Mouse (Mus musculus) thymus, postnatal 0 days (tissue): ENCODE results near the gene Pik3r1. TPM values are rescaled to one million over a fixed set of nuclear protein-coding genes. Genes with fewer than 3 reads are reported as not detected.
A peak's percentile ranks its signal among the peaks of the same experiment; 100 is the strongest.

Experiments
- DNase-seq: peaks from one replicate; pipeline ENCODE4 v3.0.0-alpha.2; 2015; ENCODE audit warnings: low spot score
- polyA plus RNA-seq: library from polyadenylated mRNA; unstranded; fragments of >200 nt; fragmentation: Nextera tagmentation; extraction: Ambion mirVana; gene quantifications from 2 replicates; pipeline ENCODE4 v1.2.1, GENCODE M21; 2015

The Pik3r1 gene
- polyA plus RNA-seq, 1 experiment from 2014 or later = 79.3 TPM

DNA sequence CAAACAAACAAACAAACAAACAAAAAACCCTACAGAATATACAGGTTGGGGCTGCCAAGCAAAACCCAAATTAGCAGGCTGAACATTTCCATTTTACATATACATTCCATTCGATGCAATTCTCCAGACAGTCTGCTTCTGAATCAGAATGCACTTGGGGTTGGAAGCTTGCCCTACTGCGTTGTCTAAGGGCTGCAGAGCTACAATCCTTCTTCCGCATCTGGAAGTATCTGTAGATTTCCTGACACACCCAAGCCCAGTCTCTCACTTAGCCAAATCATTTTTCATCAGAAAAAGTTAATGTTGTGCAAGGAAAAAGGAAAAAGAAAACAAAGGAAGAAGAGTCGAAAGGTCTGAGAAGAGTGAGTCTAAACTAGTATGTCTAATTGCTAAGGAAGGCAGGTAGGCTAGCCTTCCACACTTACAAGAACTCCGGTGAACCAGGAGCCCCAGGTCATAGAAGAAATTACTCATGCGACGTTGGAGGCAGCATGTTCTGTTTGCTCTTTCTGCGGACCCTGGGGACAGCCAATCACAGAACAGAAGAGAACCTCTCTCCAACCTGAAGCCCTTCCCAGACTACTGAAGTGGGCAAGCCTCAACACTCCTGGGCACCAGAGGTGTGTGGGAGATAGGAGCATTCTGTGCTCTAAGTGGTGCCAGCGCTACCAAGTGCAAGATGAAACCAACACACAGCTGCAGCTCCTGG lies 55.1 kb downstream of the Pik3r1 start:
- DNase-seq = no peak

DNA sequence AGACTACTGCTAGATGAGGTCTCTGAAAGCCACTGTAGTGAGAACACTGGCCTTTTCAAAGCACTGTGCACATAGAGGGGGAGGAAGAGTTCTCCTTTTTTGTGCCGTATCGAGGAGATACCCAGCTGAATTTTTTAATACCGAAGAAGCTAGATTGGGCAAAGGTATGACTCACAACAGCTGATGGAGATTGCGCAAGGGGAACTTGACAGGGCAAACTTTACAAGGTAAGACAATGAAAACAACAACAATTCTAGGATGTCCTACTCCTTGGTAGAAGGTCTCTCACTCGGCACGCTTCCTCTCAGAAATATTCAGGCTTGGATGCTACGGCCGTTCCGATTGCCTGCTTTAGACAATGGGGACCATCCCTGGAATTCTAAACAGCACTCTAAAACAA lies 55.9 kb downstream of the Pik3r1 start:
- no peak for DNase-seq

DNA sequence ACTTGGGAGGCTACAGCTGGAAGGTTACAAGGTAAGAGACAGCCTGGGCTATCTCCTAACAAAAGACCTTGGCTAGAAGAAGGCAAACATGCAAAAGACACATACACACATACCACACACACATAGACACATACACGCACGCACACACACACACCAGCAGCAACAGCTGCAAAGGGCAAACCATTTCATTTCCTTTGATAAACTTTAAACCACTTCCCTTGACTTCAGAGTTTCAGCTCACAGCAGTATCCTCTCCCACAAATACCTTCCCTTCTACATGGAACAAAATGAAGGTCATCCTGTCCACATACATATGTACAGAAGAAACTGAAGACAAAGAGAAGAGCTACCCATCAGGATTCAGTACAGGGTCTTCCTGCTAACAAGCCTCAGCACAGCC lies 56.7 kb downstream of the Pik3r1 start:
- peak; percentile 74 for DNase-seq

DNA sequence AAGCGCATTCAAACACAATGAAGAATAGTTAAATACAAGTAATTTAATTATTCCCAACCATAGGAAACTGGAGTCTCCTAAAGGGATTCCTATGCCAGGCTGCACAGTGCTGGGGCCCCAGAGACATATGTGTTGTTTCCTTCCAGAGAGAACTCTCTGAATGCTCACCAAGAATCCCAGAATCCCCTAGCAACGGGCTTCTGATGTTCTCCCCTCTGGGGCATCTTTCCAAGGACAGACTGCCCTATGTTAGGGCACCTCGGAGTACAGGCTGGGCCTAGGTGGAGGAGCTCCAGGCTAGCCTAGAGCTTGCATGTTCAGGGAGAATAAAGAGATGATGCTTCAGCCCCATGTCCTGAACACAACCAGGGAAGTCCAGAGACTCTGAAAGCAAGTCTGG lies 58.2 kb downstream of the Pik3r1 start:
- DNase-seq = no peak

DNA sequence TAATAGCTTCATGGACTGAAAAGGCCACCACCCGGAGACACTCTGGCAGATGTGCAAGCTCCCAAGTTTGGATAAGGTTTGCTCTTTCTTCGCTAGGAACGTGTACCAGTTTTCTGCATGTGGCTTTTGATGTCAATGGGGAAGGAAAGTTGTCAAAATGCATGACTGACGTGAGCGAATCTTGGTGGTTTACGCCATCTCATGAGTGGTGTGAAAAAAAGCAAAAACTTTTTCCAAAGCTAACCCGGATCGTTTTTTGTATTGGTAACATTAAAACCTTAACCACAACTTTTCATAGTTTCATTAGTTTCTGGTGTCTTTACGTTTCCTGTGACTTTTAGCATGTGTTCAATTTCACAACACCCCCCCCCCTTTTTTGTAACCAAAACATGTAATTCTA lies 60.8 kb downstream of the Pik3r1 start:
- DNase-seq = no peak

DNA sequence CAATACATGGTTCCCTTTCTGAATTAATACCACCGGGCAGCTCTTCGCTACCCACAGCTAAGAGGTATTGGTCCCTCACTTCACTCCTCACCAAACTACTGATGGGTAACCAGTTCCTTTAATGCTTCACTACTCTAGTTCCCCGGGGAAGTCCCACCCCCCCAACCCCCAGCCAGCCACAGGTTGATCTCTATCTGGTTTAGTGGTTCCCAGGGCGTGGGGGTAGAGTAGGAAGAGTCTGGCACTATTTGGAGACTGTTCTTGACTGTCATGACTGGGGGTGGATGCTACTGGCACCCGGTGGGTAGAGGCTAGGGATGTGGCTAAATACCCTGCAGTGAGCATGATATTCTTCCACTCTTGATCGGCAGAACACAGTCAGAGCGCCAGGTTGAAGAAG lies 61.6 kb downstream of the Pik3r1 start:
- DNase-seq = peak; percentile 41

DNA sequence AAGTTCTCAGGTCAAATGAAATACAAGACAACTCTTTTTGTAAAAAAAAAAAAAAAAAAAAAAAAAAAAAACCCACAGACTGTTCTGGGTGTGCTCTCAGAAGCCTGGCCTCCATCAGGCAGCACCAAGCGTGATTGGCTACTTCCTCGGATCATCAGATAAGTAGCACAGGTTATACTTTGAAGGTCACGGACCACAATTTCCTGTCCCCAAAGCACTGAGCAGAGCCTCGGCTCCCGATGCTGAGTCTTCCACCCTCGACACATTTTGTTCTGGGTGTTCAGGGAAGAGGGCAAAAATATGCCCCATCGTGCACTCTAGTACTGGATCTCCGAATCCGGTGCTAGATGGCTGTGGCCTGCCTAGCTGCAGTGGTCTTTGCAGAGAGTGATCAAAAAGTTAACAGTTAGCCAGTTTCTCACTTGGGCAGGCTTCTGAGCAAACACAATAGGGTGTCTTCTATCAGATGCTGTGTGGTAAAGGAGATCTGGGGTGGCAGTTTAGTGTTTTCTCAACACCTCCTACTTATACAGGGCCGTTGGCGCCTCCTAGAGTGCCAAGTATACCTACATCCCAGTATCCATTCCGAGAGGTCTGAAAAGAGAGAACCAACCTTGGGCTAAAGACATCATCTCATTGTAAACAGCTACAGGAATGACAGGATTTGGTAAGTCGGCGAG lies 65.8 kb downstream of the Pik3r1 start:
- peak; percentile 83 for DNase-seq

DNA sequence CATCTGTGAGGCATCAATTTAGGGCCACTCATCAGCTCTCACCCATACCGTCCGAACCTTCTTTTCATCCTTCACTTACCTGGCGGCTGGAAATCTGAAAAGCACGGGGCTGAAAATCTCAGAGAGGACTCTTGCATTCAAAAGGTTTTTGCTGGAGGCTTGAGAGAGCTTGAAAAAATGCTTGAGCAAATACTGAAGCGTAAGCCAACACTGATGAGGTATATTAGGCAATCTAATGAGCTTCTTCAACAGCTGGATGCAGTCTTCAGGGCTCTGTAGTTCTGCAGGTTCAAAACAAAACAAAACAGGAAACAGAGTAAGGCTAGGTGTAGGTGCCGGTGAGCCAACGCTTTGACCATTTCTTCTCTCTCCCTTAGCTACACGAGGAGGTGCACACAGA lies 66.4 kb downstream of the Pik3r1 start:
- DNase-seq = peak; percentile 45

DNA sequence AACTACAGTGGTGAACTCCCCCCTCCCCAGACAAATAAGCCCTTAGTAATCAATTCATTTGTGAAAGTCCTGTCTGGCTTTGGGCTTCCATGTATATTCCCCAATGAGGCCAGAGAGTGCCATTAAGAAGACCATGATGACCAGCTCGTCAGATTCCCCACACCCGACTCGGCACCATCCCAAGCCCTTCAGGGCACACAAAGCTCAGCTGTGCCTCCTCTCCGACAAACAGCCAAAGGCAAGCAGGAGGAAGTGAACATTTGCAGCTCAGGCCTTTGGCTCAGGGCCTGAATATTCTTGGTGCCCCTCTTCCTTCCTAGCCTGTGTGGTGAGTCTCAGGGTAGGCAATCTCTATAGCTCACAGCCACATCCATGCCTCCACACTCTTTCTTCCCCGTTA lies 68.3 kb downstream of the Pik3r1 start:
- DNase-seq = no peak

DNA sequence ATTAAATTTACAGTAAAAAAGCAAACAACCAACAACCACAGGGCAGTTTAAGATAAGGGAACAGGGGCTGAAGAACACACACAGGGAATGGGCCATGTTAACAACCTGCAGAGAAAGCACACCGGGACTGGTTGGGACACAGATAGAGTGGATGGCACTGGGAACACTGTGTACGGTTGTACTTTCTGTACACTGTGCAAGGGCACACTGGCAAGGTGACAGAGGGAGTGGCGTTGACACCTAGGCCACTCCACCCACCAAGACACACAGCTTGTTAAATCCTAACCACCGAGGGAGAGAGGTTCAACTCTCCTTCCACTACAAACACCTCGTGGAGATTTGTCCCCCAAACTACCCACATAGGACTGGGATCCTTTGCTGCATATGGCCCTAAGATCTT lies 70.1 kb downstream of the Pik3r1 start:
- no peak for DNase-seq

DNA sequence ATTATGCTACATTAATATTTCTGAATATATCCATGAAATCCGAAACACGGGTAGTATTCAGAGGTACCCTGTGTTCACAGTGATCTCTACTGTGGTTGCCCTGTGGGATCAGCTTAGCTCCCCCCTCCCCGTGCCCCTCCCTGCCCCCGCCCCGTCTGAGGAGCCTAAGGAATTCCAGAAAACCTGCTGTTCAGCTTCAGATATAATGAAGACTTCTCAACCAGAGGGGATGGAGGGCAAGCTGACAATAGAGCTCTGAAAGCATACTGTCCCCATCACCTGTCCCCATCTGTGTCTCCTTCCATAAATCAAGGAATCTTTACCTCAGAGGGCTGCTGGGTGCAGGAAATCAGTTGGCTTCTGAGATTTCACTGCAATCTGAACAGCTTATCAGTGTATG lies 70.6 kb downstream of the Pik3r1 start:
- DNase-seq = no peak

DNA sequence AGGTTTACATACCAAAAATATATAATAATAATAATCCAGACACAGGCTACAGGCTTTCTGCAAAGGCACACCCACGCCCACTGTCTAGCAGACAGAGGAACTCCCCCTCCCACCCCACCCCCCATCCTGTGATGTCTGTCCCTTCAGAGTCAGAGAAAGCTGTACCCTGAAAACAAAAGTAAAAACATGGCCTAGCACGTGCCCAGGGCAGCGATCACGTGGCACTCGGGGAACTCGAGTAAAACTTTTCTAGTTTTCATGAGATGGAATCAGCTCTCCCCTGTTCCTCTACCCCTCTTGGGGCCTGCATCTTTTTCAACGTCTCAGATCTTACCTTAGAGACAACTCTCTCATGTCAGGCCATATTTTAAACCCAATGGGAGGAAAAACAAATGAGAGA lies 71.2 kb downstream of the Pik3r1 start:
- DNase-seq = peak; percentile 57

DNA sequence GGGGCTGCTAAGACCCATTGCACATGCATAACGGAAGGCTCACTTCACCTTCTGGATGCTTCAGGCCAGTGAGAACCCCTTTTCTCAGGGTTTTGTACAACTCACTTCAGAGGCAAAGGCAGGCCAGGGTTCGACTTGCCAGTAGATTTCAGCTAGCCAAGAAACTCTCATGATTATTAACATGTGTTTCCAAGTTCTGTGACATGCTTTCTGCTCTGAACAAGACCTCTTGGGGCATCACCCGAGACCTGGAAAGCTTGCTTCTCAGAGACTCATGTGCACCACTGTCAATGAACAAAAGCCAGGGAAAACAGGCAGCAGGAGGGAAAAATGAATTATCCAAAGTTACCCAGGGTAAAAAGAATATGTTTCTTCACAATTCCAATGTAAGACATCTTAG lies 71.7 kb downstream of the Pik3r1 start:
- no peak for DNase-seq

DNA sequence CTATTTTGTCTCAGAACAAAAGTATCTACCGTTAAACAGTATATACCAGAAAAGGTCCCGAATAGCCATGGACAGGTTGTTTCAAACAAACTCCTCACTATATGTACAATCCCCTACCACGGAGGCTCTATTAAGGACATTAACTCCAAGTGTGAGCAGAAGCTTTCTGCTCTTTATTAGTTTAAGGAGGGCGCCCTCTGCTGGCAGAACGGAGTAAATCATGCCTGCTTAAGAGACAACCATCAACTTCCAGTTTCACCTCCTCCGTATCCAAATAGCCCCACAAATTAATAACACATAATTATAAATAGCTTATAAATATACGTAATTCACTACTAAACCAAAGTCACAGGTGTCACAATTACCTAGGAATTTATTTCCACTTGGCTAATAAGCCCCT lies 72.1 kb downstream of the Pik3r1 start:
- DNase-seq = peak; percentile 88

DNA sequence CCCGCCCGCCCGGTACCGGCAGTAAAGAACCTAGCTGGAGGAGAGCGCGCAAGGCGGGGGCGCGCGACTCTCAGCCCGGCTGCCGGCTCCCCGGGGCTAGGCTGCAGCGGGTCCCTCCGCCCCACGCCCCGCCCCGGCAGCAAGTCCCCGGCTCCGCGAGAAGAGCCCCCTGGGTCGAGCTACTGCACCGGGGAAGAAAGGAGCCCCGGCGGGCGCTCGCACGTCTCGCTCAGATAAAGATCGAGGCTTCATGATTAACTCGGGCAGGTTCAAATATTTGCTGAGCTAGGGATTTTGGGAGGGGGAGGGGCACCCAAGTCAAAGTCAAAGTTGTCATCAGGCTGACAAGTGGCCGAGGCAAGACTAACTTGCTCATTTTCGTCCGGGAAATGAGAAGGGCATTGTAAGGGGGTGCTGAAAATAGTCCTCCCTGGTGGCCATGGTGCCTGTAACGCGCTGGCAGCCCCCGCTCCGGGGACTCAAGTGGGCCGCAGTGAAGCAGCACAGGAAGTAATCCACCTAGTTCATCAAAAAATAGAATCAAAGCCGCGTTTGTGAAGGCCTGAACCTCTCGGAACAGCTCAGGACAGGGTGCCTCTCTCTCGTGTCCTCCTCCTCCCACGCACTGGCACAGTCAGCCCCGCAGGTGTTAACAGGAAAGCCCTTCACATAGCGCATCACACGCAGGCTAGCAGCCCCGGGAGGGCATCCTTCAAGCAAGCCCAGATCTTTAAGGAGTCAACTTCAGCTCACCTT lies 73.3 kb downstream of the Pik3r1 start:
- peak; percentile 84 for DNase-seq

DNA sequence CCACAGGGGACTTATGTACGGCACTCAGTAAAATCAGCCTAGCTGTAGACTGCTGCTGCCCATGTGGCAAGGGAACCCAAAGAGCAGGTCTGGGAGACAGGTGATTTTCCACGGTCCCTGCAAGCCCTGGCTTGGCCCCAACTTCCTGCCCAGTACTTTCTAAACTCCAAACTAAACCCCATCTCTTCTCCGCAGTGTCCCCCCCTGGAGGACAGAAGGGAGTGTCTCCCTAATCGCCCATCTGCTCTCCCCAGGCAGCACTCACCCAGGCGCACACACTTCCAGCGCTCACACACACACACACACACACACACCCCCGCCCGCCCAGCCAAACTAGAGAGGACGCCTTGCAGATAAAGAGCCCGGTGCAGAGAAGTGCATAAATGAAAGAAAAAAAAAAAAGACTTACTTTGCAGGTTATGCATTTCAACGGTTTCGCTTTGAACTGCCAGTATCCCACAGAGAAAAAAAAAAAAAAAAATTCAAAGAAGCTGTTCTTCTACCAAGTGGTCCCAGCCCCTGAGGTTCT lies 74.0 kb downstream of the Pik3r1 start:
- peak; percentile 80 for DNase-seq

DNA sequence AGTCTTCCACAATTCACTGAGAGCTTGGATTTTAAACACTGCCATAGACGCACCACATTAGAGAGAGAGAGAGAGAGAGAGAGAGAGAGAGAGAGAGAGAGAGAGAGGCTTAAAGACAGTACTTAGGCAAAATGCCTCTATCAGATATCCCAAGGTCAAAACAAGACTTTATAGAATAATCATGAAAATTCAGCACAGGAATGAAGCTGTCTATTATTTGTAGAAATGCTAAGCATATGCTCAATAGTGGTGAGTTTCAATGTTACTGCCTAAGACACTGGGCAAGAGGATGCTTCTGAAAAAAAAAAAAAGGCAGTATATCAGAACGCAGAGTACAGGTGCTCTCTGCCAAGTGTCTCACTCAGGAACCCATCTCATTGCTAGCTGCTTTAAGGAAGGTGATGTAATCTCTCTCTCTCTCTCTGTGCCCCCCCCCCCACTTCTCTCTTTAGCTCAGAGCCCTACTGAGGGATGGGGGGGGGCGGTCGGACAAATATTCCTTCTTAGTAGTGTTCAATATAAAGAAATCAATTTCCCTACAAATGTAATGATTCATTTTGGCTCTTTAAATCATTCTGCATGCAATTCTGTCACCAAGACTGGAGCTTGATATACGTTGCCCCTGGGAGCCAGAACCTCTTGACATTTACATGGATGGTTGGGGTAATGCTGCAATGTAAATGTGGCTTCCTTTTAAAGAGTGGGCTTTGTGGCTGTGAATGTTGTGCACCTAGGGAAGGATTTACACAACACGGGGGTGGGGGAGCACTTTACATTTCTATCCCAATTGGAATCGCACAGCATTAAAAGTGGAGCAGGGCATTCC lies 74.9 kb downstream of the Pik3r1 start:
- DNase-seq = peak; percentile 44

DNA sequence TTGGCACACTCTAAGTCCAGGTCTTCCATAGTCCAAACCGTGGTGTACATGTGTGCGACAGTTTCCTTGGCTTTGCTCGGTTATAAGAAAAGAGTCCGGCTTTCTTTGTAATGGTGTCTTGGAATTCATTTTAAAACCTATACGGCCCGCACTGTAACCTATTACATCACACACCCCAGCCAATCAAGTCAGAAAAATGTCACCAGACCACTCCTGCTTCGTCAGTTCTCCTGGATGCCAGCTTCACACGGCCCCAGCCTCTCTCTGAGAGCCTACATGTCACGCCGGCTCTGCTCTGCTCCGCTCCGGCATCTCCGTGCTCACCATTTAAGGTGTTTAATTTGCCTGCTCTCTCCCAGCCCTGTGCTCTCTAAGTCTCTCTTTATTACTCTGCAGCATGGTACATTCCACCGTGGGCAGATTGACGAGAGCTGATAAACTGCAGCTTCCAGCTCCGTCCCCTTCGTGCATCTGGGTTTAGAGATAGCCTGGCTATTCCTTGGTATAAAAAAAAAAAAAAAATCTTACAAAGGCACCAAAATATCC lies 75.7 kb downstream of the Pik3r1 start:
- DNase-seq = no peak

DNA sequence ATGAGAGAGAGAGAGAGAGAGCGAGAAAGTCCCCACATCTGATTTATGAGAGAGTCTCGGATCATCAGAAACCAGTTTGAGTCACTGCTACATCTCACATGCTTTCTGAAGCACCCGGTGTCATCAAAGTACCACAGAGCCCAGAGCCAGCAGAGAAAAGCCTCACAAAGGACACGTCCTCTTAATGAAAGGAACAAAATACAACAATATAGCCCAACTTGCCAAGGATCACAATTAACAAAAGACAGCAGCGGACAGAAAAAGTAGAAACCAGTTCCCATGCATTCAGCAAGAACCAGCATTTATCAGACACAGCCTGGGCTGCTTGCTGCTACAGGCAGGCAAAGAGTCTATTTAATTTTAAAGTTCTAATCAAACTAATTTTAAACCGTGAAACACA lies 76.3 kb downstream of the Pik3r1 start:
- no peak for DNase-seq

DNA sequence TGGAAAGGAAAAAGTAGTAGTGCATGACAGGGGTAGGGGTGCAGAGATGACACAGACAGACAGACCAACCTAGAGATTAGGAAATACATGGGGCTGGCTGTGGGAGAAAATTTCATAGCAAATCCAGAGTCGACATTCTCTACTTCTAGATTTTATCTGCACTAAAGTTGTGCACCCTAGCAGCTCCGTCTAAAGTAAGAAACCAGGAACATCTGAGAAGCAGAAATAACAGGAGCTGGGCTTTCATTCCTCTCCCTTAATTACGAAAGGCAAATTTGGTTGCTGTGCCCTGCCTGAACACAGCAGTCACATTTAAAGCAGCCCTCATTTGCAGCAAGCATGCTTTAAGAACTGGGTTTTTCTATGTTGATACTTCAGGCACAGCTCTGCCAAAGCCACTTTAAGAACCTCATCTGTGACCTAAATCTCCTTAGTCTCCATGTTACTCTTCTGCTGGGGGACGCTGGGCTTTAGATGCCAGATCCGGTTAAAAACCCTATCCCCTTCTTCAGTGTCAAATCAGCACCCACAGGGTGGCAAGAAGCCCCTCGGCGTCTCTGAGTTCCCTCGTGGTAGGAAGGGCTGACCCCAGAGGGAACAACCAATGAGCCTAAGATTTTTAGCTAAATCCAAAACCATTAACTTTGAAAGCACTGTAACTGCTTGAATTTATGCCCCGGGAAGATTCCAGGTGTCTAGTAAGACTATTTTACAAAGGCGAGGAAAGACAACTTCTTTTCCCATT lies 76.9 kb downstream of the Pik3r1 start:
- DNase-seq = no peak
